Mouse (Mus musculus) bone marrow, adult 2 months (tissue): Measurements from ENCODE around the gene Clstn2.

Experiments used
- CTCF ChIP-seq: fragments of 200-500 bp; IDR thresholded peaks from 2 replicates; pipeline ENCODE4 v1.5.1; 2011; ENCODE audit warnings: low read length, control low read depth; ENCODE audit not compliant: control insufficient read depth, insufficient read depth
- POLR2A ChIP-seq: fragments of 200-500 bp; IDR thresholded peaks from 2 replicates; pipeline ENCODE4 v1.6.1; 2011; ENCODE audit warnings: low read depth, mild to moderate bottlenecking, control low read depth, low read length, borderline replicate concordance; ENCODE audit not compliant: control insufficient read depth

- TF ChIP-seq POLR2A (no peak), CTCF (no peak)
Observed at GRCm38 (mm10) chr9:97658736-97659135, 374.2 kb downstream of the Clstn2 start.
